Mouse (Mus musculus): Measurements from ENCODE around the gene Cyp26c1.

GRCm38 (mm10) chr19:37695146-37695545 lies 9.8 kb downstream of the Cyp26c1 start:
- no peak for TF ChIP-seq POLR2A (IDR thresholded peaks at IDR 0.05; ENCODE audit: low read depth, low read length)
- TF ChIP-seq CTCF (conservative IDR thresholded peaks at IDR 0.05; ENCODE audit: insufficient read depth, insufficient read length, low read depth, low read length), result no peak

All from kidney, adult 2 months (tissue).